Mouse (Mus musculus) layer of hippocampus, adult 18-20 months (tissue): ENCODE results near the gene Ndufs2. TPM values are rescaled to one million over a fixed set of nuclear protein-coding genes. Genes with fewer than 3 reads are reported as not detected.

Experiments used
- DNase-seq, 2 experiments: peaks; one replicate each; pipeline ENCODE4 v3.0.0; 2022; ENCODE audit warnings: low spot score in 2 of 2
- total RNA-seq, 2 experiments: library from RNA; stranded (reverse); gene quantifications; 2 replicates each; pipeline ENCODE4 v1.2.3; 2021

Gene Ndufs2
- total RNA-seq, 2 experiments from 2014 or later, result 270 to 277 TPM

GRCm38 (mm10) chr1:171231844-171232243, 19.3 kb downstream of the Ndufs2 start:
- no peak for DNase-seq

GRCm38 (mm10) chr1:171230215-171230614, 21.0 kb downstream of the Ndufs2 start:
- DNase-seq, result no peak

DNA sequence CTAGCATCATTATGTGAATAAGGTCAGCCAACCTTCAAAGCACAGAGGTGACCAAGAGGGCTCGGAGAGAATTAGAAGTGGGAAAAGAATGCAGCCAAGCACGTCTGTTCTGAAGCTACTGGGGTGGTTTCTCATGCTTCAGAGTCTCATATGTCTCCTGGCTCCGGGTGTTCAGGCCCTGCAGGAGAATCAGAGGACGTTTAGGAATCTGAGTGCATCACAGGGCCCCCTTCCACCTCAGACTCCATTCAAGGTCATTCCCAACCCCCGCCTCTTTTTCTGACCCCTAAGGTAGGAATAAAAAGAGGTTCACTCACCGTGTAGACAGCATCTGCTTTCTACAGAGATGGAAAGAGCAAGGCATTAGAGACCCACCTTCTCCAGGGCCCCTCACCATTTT, 21.4 kb downstream of the Ndufs2 start:
- no peak for DNase-seq

GRCm38 (mm10) chr1:171227879-171228278, 23.3 kb downstream of the Ndufs2 start:
- DNase-seq, result no peak

DNA sequence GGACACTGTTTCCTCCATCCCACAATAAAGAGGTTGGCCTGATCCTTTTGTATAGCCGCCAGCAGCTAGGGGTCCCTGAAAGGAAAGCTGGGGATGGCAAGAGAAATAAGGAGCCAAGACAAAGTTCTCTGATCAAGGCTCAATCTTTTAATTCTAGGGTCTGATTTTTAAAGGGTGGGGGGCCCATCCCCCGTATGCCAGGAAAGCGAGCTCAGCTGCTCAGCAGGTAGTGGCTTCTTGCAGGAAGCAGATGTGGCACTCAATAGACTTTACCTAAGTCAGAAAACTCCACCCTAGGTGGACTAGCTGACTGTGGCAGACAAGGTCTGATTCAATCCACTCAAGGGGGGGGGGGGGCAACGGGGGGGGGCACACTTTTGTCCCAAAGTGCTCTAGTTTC, 24.4 kb downstream of the Ndufs2 start:
- no peak for DNase-seq

DNA sequence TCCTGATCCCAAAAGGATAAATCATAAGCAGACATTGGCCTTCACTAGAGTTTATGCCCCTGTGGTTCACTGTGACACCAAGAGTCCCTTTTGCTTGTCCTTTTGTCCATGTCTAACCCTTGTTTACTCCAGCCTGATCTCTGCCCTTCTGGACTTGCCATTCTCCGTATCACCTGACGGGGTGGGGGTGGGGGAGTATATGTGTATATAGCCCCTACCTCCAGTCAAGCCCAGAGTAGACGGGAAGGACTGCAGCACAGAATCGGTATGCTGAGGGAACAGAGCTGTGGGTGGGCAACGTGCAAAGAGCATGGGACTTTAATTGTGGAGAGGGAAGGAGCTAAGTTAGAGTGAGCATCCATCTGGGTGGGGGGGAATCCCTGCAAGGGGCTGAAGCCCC, 26.3 kb downstream of the Ndufs2 start, which contains the start of gene Apoa2:
Apoa2 (plus strand) TSS at position 198 of the 400 bp plus-strand sequence.
- DNase-seq, result no peak

DNA sequence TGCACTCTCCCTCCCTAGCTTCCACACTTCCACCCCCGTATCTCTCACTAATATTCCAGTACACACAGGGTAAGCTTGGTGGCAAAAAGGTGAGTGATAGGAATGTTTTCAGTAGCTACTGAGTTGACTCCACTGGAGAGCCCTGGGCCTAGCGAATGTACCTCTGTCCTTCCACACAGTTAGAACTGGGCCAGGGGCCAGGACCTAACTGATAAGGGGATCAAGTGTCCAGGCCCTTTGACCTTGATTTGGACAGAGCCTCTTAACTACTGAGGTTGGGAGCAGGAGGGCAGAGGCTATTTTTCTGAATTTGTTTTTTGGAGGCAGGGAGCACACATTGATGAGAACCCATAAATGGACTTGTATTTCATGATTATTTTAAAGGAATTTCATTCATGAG, 27.4 kb downstream of the Ndufs2 start:
- no peak for DNase-seq

DNA sequence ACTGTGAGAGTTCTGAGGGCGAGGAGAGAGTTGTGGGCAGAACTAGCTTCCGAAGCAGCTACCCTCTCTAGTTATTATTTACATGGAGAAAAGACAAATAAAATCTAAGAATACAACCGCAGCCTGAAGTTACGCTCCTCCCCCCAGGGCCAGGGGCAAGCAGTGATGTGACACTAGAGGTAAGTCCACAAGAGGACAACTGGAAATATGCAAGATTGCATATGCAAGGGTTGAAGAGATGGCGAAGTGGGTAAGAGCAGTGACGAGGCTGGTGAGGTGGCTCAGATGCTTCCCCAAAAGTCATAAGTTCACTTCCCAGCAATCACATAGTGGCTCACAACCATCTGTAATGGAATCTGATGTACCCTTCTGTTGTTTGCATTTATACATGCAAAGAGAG, 28.0 kb downstream of the Ndufs2 start:
- DNase-seq, result no peak

DNA sequence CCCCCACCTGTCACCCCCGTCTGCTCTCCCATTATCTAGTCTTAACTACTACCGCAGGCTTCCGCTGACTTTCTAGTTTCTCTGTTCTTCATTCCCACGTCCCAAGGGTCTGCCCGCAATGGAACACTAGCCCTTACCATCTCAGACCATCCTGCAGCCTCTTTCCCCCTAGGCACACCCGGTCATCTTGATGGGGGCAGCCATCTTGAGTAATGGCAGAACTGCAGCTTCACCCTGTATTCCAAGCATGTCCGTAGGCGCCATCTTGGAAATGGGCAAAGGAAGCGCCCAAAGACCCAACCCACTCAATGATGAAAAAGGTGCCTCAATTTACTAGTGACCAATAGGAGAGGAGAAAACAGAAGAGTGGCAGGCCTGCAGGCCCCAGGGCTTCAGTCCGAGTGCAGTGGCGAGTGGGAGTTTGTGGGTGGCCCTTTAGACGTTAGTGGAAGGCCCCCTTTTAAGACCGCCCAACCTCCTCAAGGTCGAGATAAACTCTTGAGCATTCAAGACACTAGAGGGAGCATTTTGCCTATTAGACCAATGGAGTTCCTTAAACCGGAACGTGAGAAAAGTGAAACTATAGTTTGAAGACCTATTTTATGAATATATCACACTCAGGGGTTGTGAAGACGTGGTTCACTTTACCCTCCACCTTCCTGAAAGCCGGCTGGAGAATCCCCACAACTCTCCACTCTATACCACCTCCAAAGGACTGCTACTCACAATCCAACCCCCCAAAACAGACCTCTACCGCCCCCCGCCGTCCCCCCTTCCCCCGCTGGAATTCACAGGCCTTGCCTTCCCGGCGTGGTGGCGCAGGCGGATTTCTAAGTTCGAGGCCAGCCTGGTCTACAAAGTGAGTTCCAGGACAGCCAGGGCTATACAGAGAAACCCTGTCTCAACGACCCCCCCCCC, 28.7 kb downstream of the Ndufs2 start, which contains the start of gene Tomm40l:
Tomm40l (minus strand) TSS at position 277 of the 918 bp plus-strand sequence.
- DNase-seq, result peak; percentile 97 to 98

GRCm38 (mm10) chr1:171221281-171222193, 29.7 kb downstream of the Ndufs2 start:
- peak in 1 of 2 experiments; percentile 23 for DNase-seq

DNA sequence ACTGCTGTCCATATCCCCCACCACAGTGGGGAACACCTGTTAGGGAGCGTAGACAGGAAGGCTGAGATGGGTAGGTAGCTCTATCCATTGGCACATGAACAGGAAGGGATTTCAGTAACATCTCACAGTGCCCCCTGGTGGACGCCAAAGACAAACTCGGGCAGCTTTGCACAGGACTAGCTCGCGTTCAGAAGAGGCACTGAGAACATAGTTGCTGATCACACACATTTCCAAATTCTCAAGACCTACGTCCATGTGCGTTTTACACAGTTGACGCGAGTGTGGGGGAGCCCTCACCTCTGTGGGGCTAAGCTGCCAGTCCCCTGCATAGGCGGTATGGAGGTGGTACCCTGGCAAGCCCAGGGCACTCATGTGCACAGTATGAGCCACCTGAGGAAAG, 30.3 kb downstream of the Ndufs2 start:
- peak; percentile 82 to 92 for DNase-seq

DNA sequence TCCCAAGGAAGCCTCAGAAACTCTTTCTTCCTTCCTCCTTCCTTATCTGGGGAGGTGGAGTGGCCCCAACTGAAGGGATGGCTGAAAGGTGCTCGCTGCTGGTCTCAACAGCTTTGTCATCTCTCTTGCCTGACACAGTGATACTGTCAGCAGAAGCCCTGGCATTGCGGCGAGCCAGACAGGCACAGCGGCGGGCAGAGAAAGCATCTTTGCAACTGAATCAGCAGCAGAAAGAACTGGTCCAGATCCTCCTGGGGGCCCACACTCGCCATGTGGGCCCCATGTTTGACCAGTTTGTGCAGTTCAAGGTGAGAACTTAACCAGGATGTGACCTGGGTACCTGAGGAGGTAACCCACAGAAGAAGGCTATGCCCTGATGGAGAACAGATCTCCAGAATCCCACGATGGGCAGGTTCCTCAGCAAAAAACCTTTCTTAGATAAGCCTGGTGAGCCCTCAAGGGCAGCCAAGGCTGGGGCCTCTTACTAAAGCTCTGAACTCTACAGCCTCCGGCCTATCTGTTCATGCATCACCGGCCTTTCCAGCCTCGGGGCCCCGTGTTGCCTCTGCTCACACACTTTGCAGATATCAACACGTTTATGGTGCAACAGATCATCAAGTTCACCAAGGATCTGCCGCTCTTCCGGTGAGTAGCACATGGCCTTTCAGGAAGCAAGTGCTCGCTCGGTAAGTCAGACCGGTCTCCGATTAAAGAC, 34.8 kb downstream of the Ndufs2 start:
- no peak for DNase-seq

DNA sequence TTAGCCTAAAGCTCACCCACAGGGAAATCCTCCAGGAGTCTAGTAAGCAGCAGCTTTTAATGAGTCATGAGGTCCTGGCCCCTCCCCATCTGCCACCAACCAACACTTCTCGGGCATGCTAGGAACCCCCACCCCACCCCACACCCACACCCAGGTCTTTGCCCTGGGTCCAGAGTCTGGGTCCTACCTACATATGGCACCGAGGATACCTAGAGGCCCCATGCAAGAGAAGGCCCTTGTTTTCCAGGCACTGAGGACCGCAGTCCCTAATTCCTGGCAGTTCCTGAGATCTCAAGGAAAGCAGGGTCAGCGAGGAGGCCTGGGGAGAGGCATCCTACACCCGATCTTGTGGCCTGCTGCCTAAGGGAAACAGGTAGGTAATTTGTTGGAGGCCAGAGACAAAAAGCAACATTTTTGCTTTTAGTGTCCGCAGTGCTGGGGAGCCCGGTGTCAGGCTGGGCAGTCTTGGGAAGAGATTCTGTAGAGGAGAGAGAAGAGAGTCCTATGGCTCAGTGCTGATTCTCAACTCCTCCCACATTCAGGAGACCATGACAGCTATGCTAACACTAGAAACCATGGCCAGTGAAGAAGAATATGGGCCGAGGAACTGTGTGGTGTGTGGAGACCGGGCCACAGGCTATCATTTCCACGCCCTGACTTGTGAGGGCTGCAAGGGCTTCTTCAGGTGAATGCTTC, 37.2 kb downstream of the Ndufs2 start, which contains the start of gene Nr1i3:
Nr1i3 (plus strand) TSS at position 170 of the 696 bp plus-strand sequence.
- DNase-seq, result no peak

- DNase-seq, result no peak
These were observed 38.3 kb downstream of the Ndufs2 start for GRCm38 (mm10) chr1:171212854-171213253.

GRCm38 (mm10) chr1:171209409-171209808, 41.8 kb downstream of the Ndufs2 start:
- DNase-seq, result no peak

GRCm38 (mm10) chr1:171205704-171206493, 45.3 kb downstream of the Ndufs2 start:
- no peak for DNase-seq

DNA sequence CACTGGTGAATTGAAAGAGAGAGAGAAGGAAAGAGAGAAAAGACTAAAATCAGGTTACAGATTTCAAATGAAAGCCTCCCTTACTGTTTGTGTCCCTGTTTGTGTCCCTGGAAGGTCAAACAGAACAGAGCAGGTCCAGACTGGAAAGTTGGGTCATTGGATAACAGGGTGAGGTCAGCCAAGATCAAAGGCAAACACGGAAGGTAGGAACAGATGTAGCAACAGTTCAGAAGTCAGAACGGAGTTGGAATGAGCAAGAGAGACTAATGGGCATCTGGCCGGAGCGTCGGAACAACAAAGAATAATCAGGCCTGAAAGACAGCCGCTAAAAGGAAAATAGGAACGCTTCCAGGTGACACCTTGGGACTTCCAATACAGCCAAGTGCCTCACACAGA, 46.9 kb downstream of the Ndufs2 start:
- DNase-seq, result no peak

- no peak for DNase-seq
These were observed 47.5 kb downstream of the Ndufs2 start for GRCm38 (mm10) chr1:171203471-171204248.

GRCm38 (mm10) chr1:171200769-171201168, 50.4 kb downstream of the Ndufs2 start:
- DNase-seq, result no peak
